Mouse (Mus musculus): ENCODE measurements around the gene Ret. TPM values are rescaled to one million over a fixed set of nuclear protein-coding genes. Genes with fewer than 3 reads are reported as not detected.

Ret gene
- total RNA-seq, 2 experiments from 2014 or later: 2.9 to 3.6 TPM

GRCm38 (mm10) chr6:118126577-118126976 lies 70.9 kb downstream of the Ret start:
- DNase-seq (ENCODE audit: low spot score in 2 of 2): no peak

GRCm38 (mm10) chr6:118122767-118123166 lies 74.8 kb downstream of the Ret start:
- no peak for DNase-seq (ENCODE audit: low spot score in 2 of 2)

GRCm38 (mm10) chr6:118111810-118112209 lies 85.7 kb downstream of the Ret start:
- DNase-seq (ENCODE audit: low spot score in 2 of 2): no peak

Other genes starting within 250 kb of the Ret start
- gene Rasgef1a, start 186.3 kb downstream of the Ret start, total RNA-seq (2021): 100 to 1,000 TPM; 201 to 250 TPM
- 10 to 100 TPM; 11.0 to 11.6 TPM for gene Csgalnact2, start 58.6 kb downstream of the Ret start, total RNA-seq (2021)
- gene Bms1, start 221.8 kb upstream of the Ret start, total RNA-seq (2021): 10 to 100 TPM; 30.2 to 30.3 TPM

Measured in left cerebral cortex, adult 18-20 months (tissue).